In the genomic region with DNA sequence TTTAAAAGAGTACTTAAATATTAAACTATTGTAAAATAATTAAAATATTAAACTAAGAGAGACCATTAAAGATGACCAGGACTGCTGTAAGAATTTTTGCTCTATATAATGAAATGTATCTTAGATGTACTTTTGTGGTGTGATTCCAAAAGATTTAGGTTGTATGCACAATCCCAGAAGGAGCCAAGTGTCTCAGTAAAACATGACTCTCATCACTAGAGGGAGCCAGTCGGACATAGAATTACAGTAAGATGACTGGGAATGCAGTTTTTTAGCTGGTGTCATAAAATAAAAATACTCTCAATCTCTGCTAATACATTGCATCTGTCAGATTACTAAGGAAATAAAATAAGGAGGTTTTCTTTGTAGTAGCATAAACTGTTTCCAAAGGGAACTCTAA, we compare ENCODE assay signal across 9 mouse cellular contexts.
A peak's percentile ranks its signal among the peaks of the same experiment; 100 is the strongest.
DNase-seq lines count a peak whose midpoint lies in the region; ATAC-seq and TF ChIP-seq lines count a peak whose summit lies in the region.
"Had no signal": no experiment of that assay in that cellular context is flagged by ENCODE, and none has a peak within 500 bp of the region (broad histone marks: within the 10 kb centered on the region; RNA-seq: fewer than 3 reads in every experiment).

No protein-coding gene starts in this region.

- H3K9me3 ChIP-seq in midbrain, embryonic 11.5 days (ENCODE audit: control insufficient read depth, low read length), result no peaks in the 10 kb centered on the region
- H3K9me3 ChIP-seq in midbrain, embryonic 15.5 days, result no peaks in the 10 kb centered on the region

- no peaks in the 10 kb centered on the region for H3K4me1 ChIP-seq in midbrain, embryonic 11.5 days (ENCODE audit: control insufficient read depth, insufficient read depth, low read length)
- no peaks in the 10 kb centered on the region for H3K4me1 ChIP-seq in midbrain, embryonic 15.5 days

- no peak for DNase-seq in gastrocnemius, adult 2 months
- no peak for DNase-seq in gastrocnemius, adult 8-10 months (ENCODE audit: low spot score in 2 of 2)
- DNase-seq in midbrain, embryonic 11.5 days (ENCODE audit: low spot score, missing footprints), result peak; percentile 80
- DNase-seq in embryo, embryonic 11.5 days (ENCODE audit: low read depth, low spot score), result peak; percentile 14
- DNase-seq in retina, postnatal 1 day, result peak; percentile 33
- DNase-seq in testis, postnatal 10 days (ENCODE audit: low spot score), result no peak
- DNase-seq: thymus, postnatal 4 days had no signal

- no peaks in the 10 kb centered on the region for H3K36me3 ChIP-seq in midbrain, embryonic 11.5 days (ENCODE audit: control insufficient read depth, insufficient read depth, low read length)
- no peaks in the 10 kb centered on the region for H3K36me3 ChIP-seq in midbrain, embryonic 15.5 days (replicated peaks)

- H3K9ac ChIP-seq in midbrain, embryonic 11.5 days (ENCODE audit: low read length), result no peak overlapping the region
- H3K9ac ChIP-seq in midbrain, embryonic 15.5 days, result no peak overlapping the region

- TF ChIP-seq CTCF in gastrocnemius, adult 2 months (IDR thresholded peaks at IDR 0.05), result peak; percentile 41; the same call in 1 of the 2 replicates

- H3K4me3 ChIP-seq in gastrocnemius, adult 2 months, result no peak overlapping the region
- no peak overlapping the region for H3K4me3 ChIP-seq in midbrain, embryonic 11.5 days (ENCODE audit: low read depth, low read length)
- H3K4me3 ChIP-seq in midbrain, embryonic 15.5 days, result no peak overlapping the region

- intact Hi-C loops in gastrocnemius, adult 2 months (cut with DNase I), result no loop called here

- WGBS in midbrain, embryonic 11.5 days, result 6% methylated on average over 1 of the region's 1 CpGs
- WGBS in midbrain, embryonic 15.5 days, result 5% methylated on average over 1 of the region's 1 CpGs

- ATAC-seq in midbrain, embryonic 11.5 days (ENCODE audit: low FRiP score), result no peak
- no peak for ATAC-seq in midbrain, embryonic 15.5 days (replicated peaks)
- ATAC-seq in cerebellum, adult (ENCODE audit: insufficient number of reproducible peaks, low FRiP score, low TSS enrichment), result no peak

- H3K27ac ChIP-seq in gastrocnemius, adult 2 months, result no peak overlapping the region
- no peak overlapping the region for H3K27ac ChIP-seq in midbrain, embryonic 11.5 days (ENCODE audit: low read depth, low read length)
- no peak overlapping the region for H3K27ac ChIP-seq in midbrain, embryonic 15.5 days

- no peaks in the 10 kb centered on the region for H3K27me3 ChIP-seq in midbrain, embryonic 11.5 days (ENCODE audit: control insufficient read depth, insufficient read depth, low read length)
- H3K27me3 ChIP-seq in midbrain, embryonic 15.5 days (replicated peaks), result no peaks in the 10 kb centered on the region

- no peak overlapping the region for H3K4me2 ChIP-seq in midbrain, embryonic 11.5 days
- H3K4me2 ChIP-seq in midbrain, embryonic 15.5 days, result no peak overlapping the region

Comparison
In these comparisons a context has a peak if more than half of its experiments do, and no peak if none do; other contexts are left out.
1. DNase-seq: peak in midbrain, embryonic 11.5 days (single experiment), embryo, embryonic 11.5 days (single experiment) and retina, postnatal 1 day (single experiment); none in gastrocnemius, adult 2 months (single experiment), gastrocnemius, adult 8-10 months (0 of 2) and testis, postnatal 10 days (single experiment).